Mouse (Mus musculus) G1E (cell line): Measurements from ENCODE around the gene L3mbtl1.

Source experiments
- CTCF ChIP-seq: IDR thresholded peaks from 2 replicates; pipeline ENCODE4 v1.5.1; 2012; ENCODE audit warnings: low read depth, low read length, inconsistent platforms, mixed read lengths
- GATA1 ChIP-seq: IDR thresholded peaks from 2 replicates; pipeline ENCODE4 v1.6.1; 2012; ENCODE audit warnings: borderline replicate concordance, low read length, inconsistent platforms, mixed read lengths
- TAL1 ChIP-seq: conservative IDR thresholded peaks from 2 replicates; pipeline ENCODE4 v1.6.1; 2012; ENCODE audit warnings: low read depth, low read length, inconsistent platforms, mixed read lengths

DNA sequence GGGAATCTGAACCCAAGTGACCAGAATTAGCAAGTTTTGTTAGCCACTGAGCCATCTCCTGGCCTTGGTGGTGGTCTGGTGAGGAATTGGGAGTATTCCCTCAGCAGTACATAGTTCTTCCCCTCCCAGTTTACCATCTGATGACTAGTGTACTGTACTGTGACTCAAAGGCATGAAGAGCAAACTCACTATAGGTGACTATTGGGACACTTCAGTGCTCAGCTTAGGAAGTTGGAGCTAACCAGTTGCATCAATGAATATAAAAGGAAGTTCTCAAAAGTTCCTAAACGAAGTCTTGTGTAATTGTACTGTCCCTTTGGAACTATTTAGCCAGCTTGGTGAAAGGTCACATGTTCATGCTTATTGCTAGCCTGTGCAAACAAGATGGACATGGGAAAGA, 3.7 kb upstream of the L3mbtl1 start:
- TF ChIP-seq TAL1 (no peak), CTCF (no peak), GATA1 (no peak)
